13 mouse cellular contexts compared by ENCODE assay signal in the genomic region with DNA sequence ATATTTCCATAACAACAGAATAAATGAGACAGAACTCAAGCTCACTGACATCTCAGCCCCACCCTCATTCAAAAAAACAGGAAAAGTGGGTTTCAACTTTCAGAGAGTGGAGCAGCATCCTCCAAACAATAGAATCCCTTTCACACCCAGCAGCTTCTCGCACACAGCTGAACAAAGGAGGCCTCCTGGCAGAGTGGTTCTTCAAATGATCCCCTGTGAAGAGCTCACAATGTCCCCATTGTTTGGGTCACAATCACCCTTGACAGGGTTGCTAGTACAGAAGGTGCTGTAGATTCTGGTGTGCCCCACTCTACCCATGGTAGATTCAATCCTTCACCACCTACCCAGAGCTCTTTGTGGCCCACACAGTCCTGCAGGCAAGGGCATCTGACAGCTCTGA. TPM values are rescaled to one million over a fixed set of nuclear protein-coding genes. Genes with fewer than 3 reads are reported as not detected.
A peak's percentile ranks its signal among the peaks of the same experiment; 100 is the strongest.
DNase-seq lines count a peak whose midpoint lies in the region; ATAC-seq and TF ChIP-seq lines count a peak whose summit lies in the region.
"Had no signal": no experiment of that assay in that cellular context is flagged by ENCODE, and none has a peak within 500 bp of the region (broad histone marks: within the 10 kb centered on the region; RNA-seq: fewer than 3 reads in every experiment).

No protein-coding gene starts in this region.

- no peak overlapping the region for H3K4me3 ChIP-seq in hindbrain, embryonic 11.5 days (ENCODE audit: low read depth, low read length)
- no peak overlapping the region for H3K4me3 ChIP-seq in hindbrain, postnatal 0 days (ENCODE audit: low read length)
- H3K4me3 ChIP-seq in lung, adult 2 months (replicated peaks; ENCODE audit: extremely low read depth, low read depth, low read length), result no peak overlapping the region
- H3K4me3 ChIP-seq: hindbrain, embryonic 15.5 days; liver, embryonic 13.5 days had no signal

- TF ChIP-seq CTCF in hindbrain, postnatal 0 days (IDR thresholded peaks at IDR 0.05; ENCODE audit: low read depth), result no peak
- no peak for TF ChIP-seq CTCF in lung, adult 2 months (IDR thresholded peaks at IDR 0.05; ENCODE audit: insufficient read depth, low read length)

- WGBS in hindbrain, embryonic 11.5 days, result 14% methylated on average over 1 of the region's 1 CpGs
- WGBS in hindbrain, postnatal 0 days, result 21% methylated on average over 1 of the region's 1 CpGs
- WGBS in lung, adult 2 months, result 47% methylated on average over 1 of the region's 1 CpGs

- H3K27me3 ChIP-seq in hindbrain, embryonic 11.5 days (ENCODE audit: control insufficient read depth, insufficient read depth, low read length), result no peaks in the 10 kb centered on the region
- H3K27me3 ChIP-seq in hindbrain, postnatal 0 days (ENCODE audit: insufficient read depth, low read length), result no peaks in the 10 kb centered on the region
- H3K27me3 ChIP-seq: hindbrain, embryonic 15.5 days; liver, embryonic 13.5 days had no signal

- ATAC-seq in hindbrain, embryonic 11.5 days (ENCODE audit: low FRiP score), result peak; percentile 87
- ATAC-seq in hindbrain, postnatal 0 days, result no peak

- no peak for TF ChIP-seq POLR2A in lung, adult 2 months (IDR thresholded peaks at IDR 0.05; ENCODE audit: borderline replicate concordance, extremely low read depth, low read depth, low read length)

- no peaks in the 10 kb centered on the region for H3K9me3 ChIP-seq in hindbrain, embryonic 11.5 days (ENCODE audit: control insufficient read depth, low read length)
- no peaks in the 10 kb centered on the region for H3K9me3 ChIP-seq in hindbrain, postnatal 0 days (ENCODE audit: low read length)
- H3K9me3 ChIP-seq: hindbrain, embryonic 15.5 days; liver, embryonic 13.5 days had no signal

- DNase-seq in hindbrain, embryonic 11.5 days (ENCODE audit: low spot score), result peak; percentile 58
- DNase-seq in hindbrain, postnatal 0 days (ENCODE audit: low spot score), result no peak
- peak; percentile 91 for DNase-seq in ES-CJ7 (ENCODE audit: low read depth, low spot score)
- DNase-seq in embryo, embryonic 9.5 days (ENCODE audit: extremely low spot score), result peak; percentile 33
- peak; percentile 53 for DNase-seq in induced T-regulatory cell, adult 2 months (ENCODE audit: low read depth)
- DNase-seq in lung, adult 2 months, result no peak
- DNase-seq in kidney, postnatal 4 days, result no peak
- DNase-seq in spleen, adult 18-20 months, result no peak
- DNase-seq: adrenal gland, adult 8-10 months; gastrocnemius, postnatal 36 days; liver, embryonic 13.5 days had no signal

- H3K27ac ChIP-seq in hindbrain, embryonic 11.5 days (ENCODE audit: low read depth, low read length), result no peak overlapping the region
- H3K27ac ChIP-seq in hindbrain, postnatal 0 days, result no peak overlapping the region
- H3K27ac ChIP-seq: hindbrain, embryonic 15.5 days; liver, embryonic 13.5 days had no signal

- H3K36me3 ChIP-seq in hindbrain, embryonic 11.5 days (ENCODE audit: control insufficient read depth, insufficient read depth, low read length), result no peaks in the 10 kb centered on the region
- no peaks in the 10 kb centered on the region for H3K36me3 ChIP-seq in hindbrain, postnatal 0 days (ENCODE audit: insufficient read depth, low read length)
- H3K36me3 ChIP-seq: G1E; hindbrain, embryonic 15.5 days; liver, embryonic 13.5 days had no signal

- H3K4me2 ChIP-seq in hindbrain, embryonic 11.5 days (replicated peaks; ENCODE audit: low read depth, low read length), result no peak overlapping the region
- no peak overlapping the region for H3K4me2 ChIP-seq in hindbrain, postnatal 0 days (ENCODE audit: low read depth, low read length)
- H3K4me2 ChIP-seq: hindbrain, embryonic 15.5 days; liver, embryonic 13.5 days had no signal

- no peaks in the 10 kb centered on the region for H3K4me1 ChIP-seq in hindbrain, embryonic 11.5 days (replicated peaks; ENCODE audit: control insufficient read depth, insufficient read depth, low read length)
- no peaks in the 10 kb centered on the region for H3K4me1 ChIP-seq in hindbrain, postnatal 0 days (ENCODE audit: insufficient read depth, low read length)
- H3K4me1 ChIP-seq in lung, adult 2 months (ENCODE audit: control insufficient read depth, insufficient read depth, low read length), result no peaks in the 10 kb centered on the region
- H3K4me1 ChIP-seq: hindbrain, embryonic 15.5 days; liver, embryonic 13.5 days had no signal

- no peak overlapping the region for H3K9ac ChIP-seq in hindbrain, embryonic 11.5 days (ENCODE audit: low read depth, low read length)
- H3K9ac ChIP-seq in hindbrain, postnatal 0 days (replicated peaks; ENCODE audit: low read length), result no peak overlapping the region
- H3K9ac ChIP-seq: hindbrain, embryonic 15.5 days; liver, embryonic 13.5 days had no signal

RNA-seq across cellular contexts. Expression of gene Dock2, which starts 44.7 kb away (rescaled TPM):
- 0.77 and 0.80 TPM in 2 replicates for polyA plus RNA-seq in hindbrain, embryonic 11.5 days (2014; fragmentation: Nextera tagmentation; extraction: Ambion mirVana)
- 0.93 and 1.0 TPM in 2 replicates for total RNA-seq in hindbrain, postnatal 0 days (2014; rRNA removed)
- polyA plus RNA-seq in hindbrain, postnatal 0 days (2015; fragmentation: Nextera tagmentation; extraction: Ambion mirVana), result 0.67 and 1.4 TPM in 2 replicates
- 5.3 and 8.7 TPM in 2 replicates for polyA plus RNA-seq in lung, adult 2 months (2012; rRNA removed)

Comparison
In these comparisons a context has a peak if more than half of its experiments do, and no peak if none do; other contexts are left out.
1. DNase-seq: peak in hindbrain, embryonic 11.5 days (single experiment), ES-CJ7 (single experiment), embryo, embryonic 9.5 days (single experiment) and induced T-regulatory cell, adult 2 months (single experiment); none in hindbrain, postnatal 0 days (single experiment), lung, adult 2 months (single experiment), kidney, postnatal 4 days (0 of 2) and spleen, adult 18-20 months (0 of 2).